ENCODE assay signal across 21 mouse cellular contexts in genomic region chrX:94753733-94754132, GRCm38 (mm10). TPM values are rescaled to one million over a fixed set of nuclear protein-coding genes. Genes with fewer than 3 reads are reported as not detected.
DNase-seq lines count a peak whose midpoint lies in the region; ATAC-seq and TF ChIP-seq lines count a peak whose summit lies in the region.
"Had no signal": no experiment of that assay in that cellular context is flagged by ENCODE, and none has a peak within 500 bp of the region (broad histone marks: within the 10 kb centered on the region; RNA-seq: fewer than 3 reads in every experiment).

No protein-coding gene starts in this region.

- H3K27me3 ChIP-seq in intestine, postnatal 0 days (replicated peaks; ENCODE audit: control insufficient read depth, insufficient read depth, low read length), result no peaks in the 10 kb centered on the region
- H3K27me3 ChIP-seq: CH12.LX; embryonic facial prominence, embryonic 13.5 days; forebrain, embryonic 13.5 days; hindbrain, embryonic 15.5 days had no signal

- H3K4me3 ChIP-seq in gastrocnemius, adult 2 months, result no peak overlapping the region
- no peak overlapping the region for H3K4me3 ChIP-seq in intestine, postnatal 0 days (ENCODE audit: low read depth, low read length)
- H3K4me3 ChIP-seq: embryonic facial prominence, embryonic 13.5 days; forebrain, embryonic 13.5 days; heart, adult 2 months; hindbrain, embryonic 15.5 days had no signal

- intact Hi-C loops in gastrocnemius, adult 2 months (cut with DNase I), result no loop called here
- intact Hi-C loops in gastrocnemius, postnatal 36 days (cut with DNase I), result no loop called here

- no peaks in the 10 kb centered on the region for H3K9me3 ChIP-seq in intestine, postnatal 0 days (ENCODE audit: control insufficient read depth)
- H3K9me3 ChIP-seq: embryonic facial prominence, embryonic 13.5 days; forebrain, embryonic 13.5 days; hindbrain, embryonic 15.5 days had no signal

- DNase-seq in cerebellum, postnatal 10 days, result peak; percentile 3 to 10
- DNase-seq in cerebellum, postnatal 36 days, result no peak
- DNase-seq in gastrocnemius, adult 2 months, result peak; percentile 20
- DNase-seq in gastrocnemius, postnatal 36 days, result no peak
- peak; percentile 69 for DNase-seq in A20 (ENCODE audit: low read depth, low spot score)
- peak; percentile 8 for DNase-seq in skeletal muscle tissue, adult 2 months (ENCODE audit: low read depth, low spot score)
- DNase-seq: adrenal gland, adult 2 months; adrenal gland, postnatal 25 days; cerebellum, adult 11 months; cerebellum, adult 9-10 months; forebrain, postnatal 0 days; heart, adult 2 months; heart, postnatal 36 days; kidney, adult 11 months had no signal

- no peak overlapping the region for H3K9ac ChIP-seq in intestine, postnatal 0 days (ENCODE audit: low read depth, low read length)
- H3K9ac ChIP-seq: embryonic facial prominence, embryonic 13.5 days; forebrain, embryonic 13.5 days; forebrain, postnatal 0 days; hindbrain, embryonic 15.5 days had no signal

- H3K4me1 ChIP-seq in intestine, postnatal 0 days (replicated peaks; ENCODE audit: control insufficient read depth, insufficient read depth, low read length), result no peaks in the 10 kb centered on the region
- H3K4me1 ChIP-seq: embryonic facial prominence, embryonic 13.5 days; forebrain, embryonic 13.5 days; hindbrain, embryonic 15.5 days had no signal

- ATAC-seq in intestine, postnatal 0 days, result no peak
- ATAC-seq: forebrain, embryonic 13.5 days; forebrain, postnatal 0 days; Patski had no signal

- H3K4me2 ChIP-seq in intestine, postnatal 0 days (replicated peaks; ENCODE audit: low read depth), result no peak overlapping the region
- H3K4me2 ChIP-seq: embryonic facial prominence, embryonic 13.5 days; forebrain, embryonic 13.5 days; heart, embryonic 11.5 days; hindbrain, embryonic 15.5 days had no signal

- no peak for TF ChIP-seq CTCF in gastrocnemius, adult 2 months (IDR thresholded peaks at IDR 0.05)
- TF ChIP-seq CTCF in intestine, postnatal 0 days (IDR thresholded peaks at IDR 0.05; ENCODE audit: low read depth), result no peak

- 79% methylated on average over 5 of the region's 5 CpGs for WGBS in intestine, postnatal 0 days

- no peaks in the 10 kb centered on the region for H3K36me3 ChIP-seq in intestine, postnatal 0 days (ENCODE audit: control insufficient read depth, insufficient read depth)
- H3K36me3 ChIP-seq: embryonic facial prominence, embryonic 13.5 days; hindbrain, embryonic 15.5 days had no signal

- H3K27ac ChIP-seq in gastrocnemius, adult 2 months, result no peak overlapping the region
- no peak overlapping the region for H3K27ac ChIP-seq in intestine, postnatal 0 days (ENCODE audit: low read depth, low read length)
- H3K27ac ChIP-seq: embryonic facial prominence, embryonic 13.5 days; forebrain, embryonic 13.5 days; heart, adult 2 months; hindbrain, embryonic 15.5 days had no signal

RNA-seq across cellular contexts. Expression of gene Zxdb, which starts 29.4 kb away (rescaled TPM):
- 1 to 10 TPM; 2.8 to 3.2 TPM for total RNA-seq in gastrocnemius, adult 2 months (2021)
- 1 to 10 TPM; 2.3 to 2.6 TPM for total RNA-seq in gastrocnemius, postnatal 36 days (2021)
- polyA plus RNA-seq in intestine, postnatal 0 days (2015; fragmentation: Nextera tagmentation; extraction: Ambion mirVana), result 1.4 and 1.7 TPM in 2 replicates

Comparison
In these comparisons a context has a peak if more than half of its experiments do, and no peak if none do; other contexts are left out.
1. DNase-seq: peak in cerebellum, postnatal 10 days (2 of 2), gastrocnemius, adult 2 months (single experiment), A20 (single experiment) and skeletal muscle tissue, adult 2 months (single experiment); none in cerebellum, postnatal 36 days (0 of 2) and gastrocnemius, postnatal 36 days (0 of 2).